Mouse (Mus musculus): ENCODE measurements at regions not wholly inside any gene's neighbourhood (a gene's known extent, or its start where the extent isn't known, plus 50 kb on each side); places are given as distances from the start of the nearest gene placed in this dataset.

DNA sequence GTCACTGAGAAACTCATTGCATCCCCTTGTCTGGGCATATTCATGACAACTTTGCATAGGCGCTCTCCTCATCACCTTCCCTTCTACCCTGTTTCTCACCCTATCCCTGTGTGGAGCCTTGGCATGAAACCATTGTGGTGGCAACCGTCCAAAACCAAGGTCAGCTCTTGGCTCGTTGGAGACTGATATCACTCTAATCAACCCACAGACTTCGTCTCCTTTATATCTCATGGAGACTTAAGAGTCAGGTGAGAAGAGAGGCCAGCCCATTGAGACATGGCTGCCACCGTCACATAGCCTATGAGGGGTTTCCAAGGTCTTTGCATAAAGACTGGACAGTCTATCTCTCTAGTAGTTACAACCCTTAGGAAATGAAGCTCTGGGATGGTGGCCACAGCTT is 305.5 kb upstream of the Runx1 start:
- 76% methylated on average over 5 of the region's 5 CpGs for WGBS (ENCODE audit: missing documents)
- Histone ChIP-seq H3K79me2 (ENCODE audit: inconsistent target) (no peaks in the 10 kb centered on the region), H3K27ac (no peak overlapping the region), H3K4me3 (ENCODE audit: inconsistent target) (no peak overlapping the region), H3K36me3 (ENCODE audit: inconsistent target) (no peaks in the 10 kb centered on the region)

DNA sequence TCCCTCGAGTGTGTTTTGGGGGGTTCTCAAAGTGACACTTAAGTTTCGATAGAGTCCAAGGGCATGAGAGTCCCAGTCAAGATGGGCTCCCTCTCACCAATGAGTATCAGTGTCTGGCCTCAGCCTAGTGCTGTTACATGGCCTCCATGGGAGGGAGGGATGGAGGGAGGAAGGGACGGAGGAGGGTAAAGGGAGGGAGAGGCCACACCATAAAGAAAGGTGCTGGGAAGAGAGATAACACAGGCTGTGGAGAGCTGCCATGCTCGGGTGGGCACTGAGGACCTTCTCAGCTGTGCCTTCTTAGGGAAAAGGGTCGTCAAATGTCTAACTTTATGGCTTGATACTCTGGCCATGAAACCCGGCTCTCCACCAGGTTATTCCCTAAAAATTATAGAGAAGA is 304.7 kb upstream of the Runx1 start:
- H3K27ac ChIP-seq, result no peak overlapping the region
- 85% methylated on average over 6 of the region's 6 CpGs for WGBS (ENCODE audit: missing documents)

DNA sequence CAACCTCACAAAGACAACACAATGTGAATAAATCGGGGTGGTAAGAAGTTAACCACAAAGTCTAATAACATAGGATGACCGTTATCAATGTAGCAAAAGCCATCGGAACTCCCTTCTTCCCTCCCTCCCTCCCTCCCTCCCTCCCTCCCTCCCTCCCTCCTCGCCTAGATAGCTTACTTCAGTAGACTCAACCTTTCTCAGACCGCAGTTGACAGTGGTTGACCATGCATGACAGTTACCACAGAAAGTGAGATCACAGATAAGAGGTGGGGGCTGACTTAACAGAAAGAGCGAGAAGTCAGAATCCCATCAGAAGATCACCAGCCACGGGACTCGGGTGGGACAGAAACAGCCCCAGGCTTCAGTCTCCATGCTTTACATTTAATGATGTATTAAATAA is 297.8 kb upstream of the Runx1 start:
- WGBS (ENCODE audit: missing documents), result 52% methylated on average over 7 of the region's 8 CpGs

More for the DNA sequence above, 304.7 kb upstream of the Runx1 start:
- H3K79me2 ChIP-seq (ENCODE audit: inconsistent target), result no peaks in the 10 kb centered on the region
- no peaks in the 10 kb centered on the region for H3K36me3 ChIP-seq (ENCODE audit: inconsistent target)
- H3K4me3 ChIP-seq (ENCODE audit: inconsistent target), result no peak overlapping the region

DNA sequence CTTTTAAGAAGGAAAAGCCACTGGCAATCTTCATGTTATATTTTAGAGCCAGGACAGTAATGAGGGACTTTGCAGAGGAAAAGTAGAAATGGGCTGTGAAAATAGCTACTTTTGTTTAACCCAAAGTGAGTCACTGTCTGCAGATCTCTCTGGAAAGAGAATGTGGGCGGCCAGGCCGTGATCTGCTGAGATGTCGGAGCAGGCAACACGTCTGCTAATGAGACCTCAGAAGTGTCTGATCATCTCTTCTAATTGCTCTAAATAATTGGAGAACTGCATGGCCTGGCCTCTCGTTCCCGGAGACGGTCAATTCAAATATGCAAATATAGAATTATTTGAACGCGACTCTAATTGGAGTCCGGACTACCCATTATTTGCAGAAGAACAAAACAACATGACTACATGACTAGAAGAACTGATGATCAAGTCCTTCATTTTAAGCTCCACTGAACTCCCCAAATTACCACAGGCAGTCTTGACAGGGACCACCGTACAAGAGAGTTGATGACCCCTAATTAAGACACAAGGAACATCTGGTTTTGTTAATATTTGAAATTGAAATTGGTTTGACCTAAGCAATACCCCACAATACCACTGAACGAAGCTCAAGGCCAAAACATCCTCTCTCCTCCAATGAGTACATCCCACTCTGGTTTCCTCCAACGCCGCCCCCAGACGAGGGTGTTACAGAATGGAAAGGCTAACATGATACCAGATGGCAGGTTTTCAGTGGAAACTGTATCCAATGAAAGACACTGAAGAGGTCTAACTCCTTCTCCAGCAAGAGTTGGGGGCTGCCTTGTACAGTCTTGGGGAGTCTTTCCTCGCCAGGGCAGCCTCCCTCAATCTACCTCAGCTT is 290.4 kb upstream of the Runx1 start:
- Histone ChIP-seq H3K79me2 (ENCODE audit: inconsistent target) (no peaks in the 10 kb centered on the region), H3K36me3 (ENCODE audit: inconsistent target) (no peaks in the 10 kb centered on the region), H3K27ac (no peak overlapping the region), H3K4me3 (ENCODE audit: inconsistent target) (no peak overlapping the region)
- 93% methylated on average over 15 of the region's 16 CpGs for WGBS (ENCODE audit: missing documents)

More for the DNA sequence above, 297.8 kb upstream of the Runx1 start:
- H3K36me3 ChIP-seq (ENCODE audit: inconsistent target), result no peaks in the 10 kb centered on the region
- no peak overlapping the region for H3K4me3 ChIP-seq (ENCODE audit: inconsistent target)
- H3K27ac ChIP-seq, result no peak overlapping the region
- H3K79me2 ChIP-seq (ENCODE audit: inconsistent target), result no peaks in the 10 kb centered on the region

DNA sequence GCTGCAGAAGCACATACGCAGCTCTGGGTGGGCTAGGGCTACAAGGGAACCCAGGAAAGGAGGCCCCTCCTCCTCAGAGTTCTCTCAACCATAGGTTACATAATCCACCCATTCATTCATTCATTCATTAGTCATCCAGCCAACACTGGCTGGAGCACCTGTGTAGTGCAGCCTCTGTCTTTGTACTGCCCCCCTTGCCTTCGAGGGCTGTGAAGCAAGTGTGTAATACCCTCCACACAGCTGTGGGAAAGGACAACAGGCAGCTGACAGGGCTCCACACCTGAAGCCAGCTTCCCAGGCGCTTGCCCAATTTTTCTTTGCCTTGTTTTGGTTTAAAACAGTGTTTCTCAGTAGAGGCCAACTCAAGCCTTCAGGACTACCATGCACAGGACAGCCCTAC is 285.0 kb upstream of the Runx1 start:
- H3K36me3 ChIP-seq (ENCODE audit: inconsistent target), result no peaks in the 10 kb centered on the region
- 96% methylated on average over 3 of the region's 3 CpGs for WGBS (ENCODE audit: missing documents)
- no peaks in the 10 kb centered on the region for H3K79me2 ChIP-seq (ENCODE audit: inconsistent target)
- H3K27ac ChIP-seq, result no peak overlapping the region
- H3K4me3 ChIP-seq (ENCODE audit: inconsistent target), result no peak overlapping the region

DNA sequence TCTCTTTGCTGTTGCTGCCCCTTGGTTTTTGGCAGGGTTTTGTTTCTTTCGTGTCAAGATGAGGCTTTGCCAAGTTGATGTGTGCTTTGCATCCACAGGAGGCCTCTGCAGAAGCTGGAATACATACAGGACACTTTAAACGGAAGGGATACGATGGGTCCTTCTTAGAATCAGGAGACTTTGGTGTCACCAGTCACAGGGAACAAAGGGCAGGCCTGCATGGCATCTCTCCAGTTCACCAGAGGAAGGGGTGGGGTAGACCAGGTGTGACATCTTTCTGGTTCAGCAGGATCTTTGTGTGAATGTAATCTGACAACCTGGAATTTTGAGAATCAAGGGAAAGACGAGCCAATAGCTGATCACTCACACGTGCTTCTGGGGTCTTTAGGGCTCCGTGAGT is 284.5 kb upstream of the Runx1 start:
- 98% methylated on average over 6 of the region's 6 CpGs for WGBS (ENCODE audit: missing documents)

DNA sequence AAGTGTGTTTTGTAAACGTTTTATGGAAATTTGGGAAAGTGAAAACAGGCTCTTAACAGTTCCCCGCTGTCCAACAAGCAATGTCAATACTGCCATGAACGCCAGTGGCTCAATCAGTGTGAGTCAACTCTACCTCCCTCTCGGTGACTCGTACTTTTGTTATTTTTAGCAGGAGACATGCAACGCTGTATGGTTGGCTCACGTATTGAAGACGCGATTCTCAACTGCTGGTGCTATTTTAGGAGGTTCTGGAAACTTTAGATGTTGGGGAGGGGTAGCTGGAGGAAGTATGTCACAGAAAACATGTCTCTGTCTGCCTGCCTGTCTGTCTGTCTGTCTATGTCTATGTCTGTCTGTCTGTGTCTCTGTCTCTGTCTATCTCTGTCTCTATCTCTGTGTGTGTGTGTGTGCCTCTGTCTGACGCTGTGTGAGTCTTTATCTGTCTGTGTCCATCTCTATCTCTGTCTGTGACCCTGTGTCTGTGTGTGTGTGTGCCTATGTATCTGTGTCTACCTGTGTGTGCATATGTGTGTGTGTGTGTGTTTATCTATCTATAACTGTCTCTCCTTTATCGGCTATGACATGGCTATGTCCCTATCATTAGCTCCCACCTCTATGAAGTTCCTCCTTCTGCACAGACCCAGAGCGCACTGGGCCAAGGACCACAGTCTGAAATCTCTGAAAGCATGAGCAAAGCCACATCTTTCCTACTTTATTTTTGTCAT is 283.9 kb upstream of the Runx1 start:
- H3K4me3 ChIP-seq (ENCODE audit: inconsistent target), result no peak overlapping the region
- H3K79me2 ChIP-seq (ENCODE audit: inconsistent target), result no peaks in the 10 kb centered on the region
- no peak overlapping the region for H3K27ac ChIP-seq
- H3K36me3 ChIP-seq (ENCODE audit: inconsistent target), result no peaks in the 10 kb centered on the region
- 43% methylated on average over 12 of the region's 12 CpGs for WGBS (ENCODE audit: missing documents)

More for the DNA sequence above, 284.5 kb upstream of the Runx1 start:
- Histone ChIP-seq H3K27ac (no peak overlapping the region), H3K79me2 (ENCODE audit: inconsistent target) (no peaks in the 10 kb centered on the region), H3K36me3 (ENCODE audit: inconsistent target) (no peaks in the 10 kb centered on the region), H3K4me3 (ENCODE audit: inconsistent target) (no peak overlapping the region)

DNA sequence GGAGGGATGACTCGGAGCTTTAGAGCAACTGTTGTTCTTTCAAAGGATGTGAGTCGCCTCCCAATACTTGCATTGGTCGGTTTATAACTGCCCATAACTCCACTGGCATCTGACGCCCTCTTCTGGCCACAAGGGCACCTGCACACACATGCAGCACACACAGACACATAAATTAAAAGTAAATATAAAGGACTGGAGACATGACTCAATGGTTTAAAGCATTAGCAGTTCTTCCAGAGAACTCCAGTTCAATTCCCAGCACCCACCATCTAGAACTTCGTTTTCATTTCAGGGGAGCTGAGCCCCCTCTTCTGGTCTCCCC is 281.5 kb upstream of the Runx1 start:
- Histone ChIP-seq H3K36me3 (ENCODE audit: inconsistent target) (no peaks in the 10 kb centered on the region), H3K27ac (no peak overlapping the region), H3K4me3 (ENCODE audit: inconsistent target) (no peak overlapping the region), H3K79me2 (ENCODE audit: inconsistent target) (no peaks in the 10 kb centered on the region)
- 91% methylated on average over 5 of the region's 5 CpGs for WGBS (ENCODE audit: missing documents)

DNA sequence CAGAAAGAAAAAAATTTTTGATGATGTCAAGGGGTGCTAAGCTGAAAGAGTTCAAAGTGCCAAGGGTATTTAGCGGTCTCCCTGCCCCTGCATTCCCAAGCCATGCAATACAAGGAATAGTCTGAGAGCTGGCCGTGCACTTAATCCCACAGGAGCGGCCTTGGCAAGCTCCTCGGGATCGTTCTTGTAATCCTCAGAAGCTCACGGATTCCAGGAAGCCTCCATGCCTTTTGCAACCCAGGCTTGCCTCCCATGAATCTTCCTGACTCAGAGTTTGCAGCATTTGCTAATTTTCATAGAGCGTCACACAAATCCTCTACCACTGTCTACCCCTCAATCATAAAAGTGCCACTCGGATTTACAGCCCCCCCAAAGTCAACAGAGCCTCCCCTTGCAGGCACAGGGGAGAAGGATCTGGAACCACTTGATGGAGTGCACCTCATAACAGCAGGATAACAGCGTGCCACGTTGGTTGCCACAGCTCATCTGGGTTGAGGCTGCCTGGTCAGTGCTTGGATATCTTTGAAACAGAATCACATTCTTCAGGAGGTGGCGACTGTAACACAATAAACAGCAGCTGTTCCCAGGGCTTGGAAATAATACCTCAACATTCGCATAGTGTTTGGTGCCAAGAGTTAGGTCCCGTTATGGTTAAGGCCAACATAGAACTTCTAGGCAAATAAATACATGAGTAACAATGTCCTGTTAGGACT is 281.0 kb upstream of the Runx1 start:
- Histone ChIP-seq H3K4me3 (ENCODE audit: inconsistent target) (no peak overlapping the region), H3K36me3 (ENCODE audit: inconsistent target) (no peaks in the 10 kb centered on the region), H3K27ac (no peak overlapping the region), H3K79me2 (ENCODE audit: inconsistent target) (no peaks in the 10 kb centered on the region)
- 90% methylated on average over 13 of the region's 13 CpGs for WGBS (ENCODE audit: missing documents)

DNA sequence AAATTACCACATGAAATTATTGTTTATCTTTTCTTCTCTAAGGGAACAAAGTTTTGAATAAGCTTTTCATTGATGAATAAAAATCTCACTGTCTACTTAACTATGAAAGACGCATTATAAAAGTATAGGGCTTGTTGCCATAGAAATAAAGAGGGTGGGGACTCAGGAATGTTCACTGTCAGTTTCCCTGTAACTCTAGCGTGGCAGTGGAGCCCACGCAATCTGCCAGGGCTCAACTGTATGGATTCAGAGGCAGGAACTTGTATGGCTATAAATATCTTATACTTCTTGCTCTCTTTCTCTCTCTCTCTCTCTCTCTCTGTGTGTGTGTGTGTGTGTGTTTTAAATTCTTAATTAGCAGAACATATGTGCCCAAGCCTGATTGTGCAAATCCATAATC is 276.2 kb upstream of the Runx1 start:
- 91% methylated on average over 3 of the region's 3 CpGs for WGBS (ENCODE audit: missing documents)
- no peak overlapping the region for H3K27ac ChIP-seq
- H3K4me3 ChIP-seq (ENCODE audit: inconsistent target), result no peak overlapping the region
- no peaks in the 10 kb centered on the region for H3K36me3 ChIP-seq (ENCODE audit: inconsistent target)
- no peaks in the 10 kb centered on the region for H3K79me2 ChIP-seq (ENCODE audit: inconsistent target)

DNA sequence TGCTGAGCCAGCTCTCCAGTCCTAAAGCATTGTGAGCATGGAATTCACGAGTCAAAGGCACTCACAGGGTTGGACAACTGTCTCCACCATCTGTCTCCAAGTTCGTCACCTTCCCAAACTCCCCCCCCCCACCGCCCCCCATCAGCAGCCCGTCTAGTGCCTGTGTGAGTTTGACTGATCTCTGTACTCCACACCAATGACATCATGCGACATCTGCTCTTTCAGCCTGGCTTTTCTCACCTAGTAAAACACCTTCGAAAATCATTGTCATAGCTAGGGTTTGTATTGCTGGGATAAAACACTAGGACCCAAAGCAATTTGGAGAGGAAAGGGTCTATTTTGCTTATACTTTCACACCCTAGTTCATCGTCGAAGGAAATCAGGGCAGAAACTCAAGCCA is 272.1 kb upstream of the Runx1 start:
- Histone ChIP-seq H3K27ac (no peak overlapping the region), H3K79me2 (ENCODE audit: inconsistent target) (no peaks in the 10 kb centered on the region), H3K36me3 (ENCODE audit: inconsistent target) (no peaks in the 10 kb centered on the region), H3K4me3 (ENCODE audit: inconsistent target) (no peak overlapping the region)
- WGBS (ENCODE audit: missing documents), result 98% methylated on average over 8 of the region's 8 CpGs

DNA sequence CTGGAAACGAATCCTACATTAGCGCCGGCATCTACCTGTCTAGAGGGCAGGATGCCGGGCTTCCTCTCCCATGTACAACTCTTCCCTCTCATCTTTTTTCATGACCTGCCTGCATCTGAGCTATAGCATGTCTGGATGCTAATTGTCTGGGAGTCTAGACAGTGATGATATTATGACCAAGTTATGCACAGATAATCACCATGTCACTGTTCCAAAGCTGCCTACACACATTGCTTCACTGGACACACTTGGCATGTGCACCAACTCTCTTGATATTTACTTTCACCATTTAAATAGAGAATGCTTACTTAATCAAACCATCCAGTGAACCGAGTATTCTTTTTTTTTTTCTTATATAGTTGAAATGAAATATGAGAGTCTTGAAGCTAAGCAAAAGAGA is 270.2 kb upstream of the Runx1 start:
- Histone ChIP-seq H3K27ac (no peak overlapping the region), H3K36me3 (ENCODE audit: inconsistent target) (no peaks in the 10 kb centered on the region), H3K79me2 (ENCODE audit: inconsistent target) (no peaks in the 10 kb centered on the region), H3K4me3 (ENCODE audit: inconsistent target) (no peak overlapping the region)
- WGBS (ENCODE audit: missing documents), result 93% methylated on average over 5 of the region's 5 CpGs

DNA sequence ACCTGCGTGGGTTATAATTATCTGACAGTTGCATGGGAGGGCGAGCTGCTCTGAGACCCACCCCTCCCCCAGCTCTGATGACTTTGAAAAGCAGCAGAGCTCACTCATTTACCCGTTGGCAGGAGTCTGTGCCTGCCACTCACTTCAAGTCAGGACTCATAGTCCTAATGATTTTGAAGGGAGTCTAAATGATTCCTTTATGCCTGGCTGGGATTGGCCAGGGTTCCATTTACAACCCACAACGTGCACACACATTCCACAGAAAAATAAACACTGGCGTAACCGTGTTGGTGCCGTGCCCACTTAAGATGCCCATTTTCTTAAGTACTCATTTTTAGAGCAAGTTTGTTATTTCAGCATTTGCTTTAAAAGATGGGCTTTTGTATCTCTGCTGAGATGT is 266.8 kb upstream of the Runx1 start:
- H3K36me3 ChIP-seq (ENCODE audit: inconsistent target), result no peaks in the 10 kb centered on the region
- 81% methylated on average over 7 of the region's 7 CpGs for WGBS (ENCODE audit: missing documents)
- no peaks in the 10 kb centered on the region for H3K79me2 ChIP-seq (ENCODE audit: inconsistent target)
- no peak overlapping the region for H3K27ac ChIP-seq
- H3K4me3 ChIP-seq (ENCODE audit: inconsistent target), result no peak overlapping the region

DNA sequence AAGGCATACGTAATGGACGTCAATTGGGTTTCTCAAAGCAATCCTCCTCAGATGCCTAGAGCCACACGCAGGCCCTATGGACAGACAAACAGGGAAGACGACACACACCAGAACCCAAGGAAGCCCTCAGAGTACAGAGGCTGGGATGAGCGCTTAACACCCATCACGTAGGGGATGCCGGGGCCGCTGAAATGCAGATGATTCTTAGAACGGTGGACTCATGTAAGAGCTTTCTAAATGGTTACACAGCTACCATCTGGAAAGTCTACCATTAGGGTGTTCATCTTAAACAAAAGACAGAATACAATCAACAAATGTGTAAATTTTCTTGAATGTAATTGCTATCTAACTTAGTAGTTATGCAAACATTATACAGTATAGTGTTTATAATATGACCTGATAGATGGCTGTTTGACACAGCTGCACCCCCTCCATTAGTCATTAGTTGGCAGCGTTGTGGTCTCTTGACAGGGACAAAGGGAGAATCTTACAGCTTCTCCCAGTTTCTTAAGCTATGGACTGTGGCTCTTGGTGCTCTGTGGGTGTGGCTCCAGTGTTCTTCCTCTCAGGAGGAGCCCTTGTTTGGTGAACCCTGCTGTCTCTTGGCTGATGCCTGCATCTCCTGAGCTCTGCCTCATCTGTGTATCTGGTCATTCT is 259.4 kb upstream of the Runx1 start:
- no peaks in the 10 kb centered on the region for H3K79me2 ChIP-seq (ENCODE audit: inconsistent target)
- 95% methylated on average over 10 of the region's 10 CpGs for WGBS (ENCODE audit: missing documents)
- H3K36me3 ChIP-seq (ENCODE audit: inconsistent target), result no peaks in the 10 kb centered on the region
- no peak overlapping the region for H3K4me3 ChIP-seq (ENCODE audit: inconsistent target)
- H3K27ac ChIP-seq, result no peak overlapping the region
